ENCODE assay signal across 20 mouse cellular contexts in genomic region chr2:10157184-10157583, GRCm38 (mm10). TPM values are rescaled to one million over a fixed set of nuclear protein-coding genes. Genes with fewer than 3 reads are reported as not detected.
"Had no signal": no experiment of that assay in that cellular context is flagged by ENCODE, and none has a peak within 500 bp of the region (broad histone marks: within the 10 kb centered on the region; RNA-seq: fewer than 3 reads in every experiment).

No protein-coding gene starts in this region.

- H3K27ac ChIP-seq: limb, embryonic 12.5 days; limb, embryonic 15.5 days; liver, embryonic 14.5 days; macrophage; midbrain, embryonic 12.5 days; midbrain, embryonic 15.5 days; neural tube, embryonic 13.5 days had no signal

- H3K4me3 ChIP-seq: limb, embryonic 12.5 days; limb, embryonic 15.5 days; midbrain, embryonic 12.5 days; midbrain, embryonic 15.5 days; myocyte; neural tube, embryonic 13.5 days had no signal

- DNase-seq: kidney, adult 18-20 months; kidney, adult 9 months; kidney, postnatal 36 days; left cerebral cortex, postnatal 4 days; liver, postnatal 0 days; lung, embryonic 14.5 days; retina, postnatal 1 day; right cerebral cortex, postnatal 25 days; thymus, postnatal 36 days had no signal

RNA-seq across cellular contexts. Expression of gene Itih2, which starts 26.0 kb away (rescaled TPM):
- total RNA-seq: megakaryocyte, adult 5-6 weeks; monocyte, adult 5-6 weeks; neutrophil, adult 5-6 weeks had no signal
